Mouse (Mus musculus): ENCODE results near the gene Tmem151a.
A peak's percentile ranks its signal among the peaks of the same experiment; 100 is the strongest.

The Tmem151a gene

DNA sequence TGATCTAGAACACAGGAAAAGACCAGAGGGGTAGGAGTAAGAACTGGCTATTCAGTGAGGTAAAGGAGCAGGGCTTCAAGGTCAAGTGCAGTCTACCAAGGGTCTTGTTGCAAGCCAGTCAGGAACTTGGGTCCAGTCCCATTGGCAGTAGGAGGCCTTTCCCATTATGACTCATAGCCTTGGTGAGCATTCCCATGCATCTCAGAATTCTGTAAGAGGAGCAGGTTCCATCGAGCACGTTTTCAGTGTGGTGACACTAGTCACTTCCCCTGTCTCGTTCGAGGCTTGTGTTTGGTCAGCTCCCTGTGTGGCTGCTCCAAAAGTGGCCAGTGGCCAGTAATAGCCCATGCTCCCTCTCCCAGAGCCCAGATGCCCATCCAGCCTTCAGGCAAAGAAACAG lies 39.8 kb downstream of the Tmem151a start:
- no peak for DNase-seq (ENCODE audit: low spot score)

DNA sequence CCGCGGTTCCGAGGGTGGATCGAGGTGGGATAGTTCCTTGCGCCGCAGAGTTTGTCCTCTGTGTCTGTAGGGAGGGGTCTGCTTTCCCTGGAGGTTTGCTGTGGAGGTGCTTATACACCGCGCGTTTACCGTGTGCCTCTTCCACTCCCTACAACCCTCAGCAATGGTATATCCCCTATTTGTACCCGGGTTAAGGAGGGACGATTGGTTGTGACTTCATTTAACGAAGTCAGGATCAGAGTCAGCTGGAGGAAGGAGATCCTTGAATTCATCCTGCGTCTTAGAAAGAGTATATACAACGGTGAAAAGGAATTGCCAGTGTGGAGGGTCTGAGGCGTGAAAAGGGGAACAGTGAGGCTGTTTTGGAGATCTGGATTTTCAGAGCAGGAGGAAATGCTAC lies 43.7 kb downstream of the Tmem151a start:
- DNase-seq (ENCODE audit: low spot score): no peak

- peak; percentile 95 for DNase-seq (ENCODE audit: low spot score)
Measured at GRCm38 (mm10) chr19:5040862-5041523, 44.3 kb downstream of the Tmem151a start, which contains the start of gene Brms1. TSS of gene Brms1 (plus strand) at chr19:5041354.

- DNase-seq (ENCODE audit: low spot score): no peak
Measured at GRCm38 (mm10) chr19:5039301-5040114, 45.8 kb downstream of the Tmem151a start.

GRCm38 (mm10) chr19:5038709-5039156 lies 46.6 kb downstream of the Tmem151a start, which contains the start of the genes B4gat1 and AC124502.3:
TSS of gene B4gat1 (plus strand) at chr19:5038826.
TSS of gene AC124502.3 (plus strand) at chr19:5038891.
- peak; percentile 91 for DNase-seq (ENCODE audit: low spot score)

- DNase-seq (ENCODE audit: low spot score): peak; percentile 40
Measured at GRCm38 (mm10) chr19:5037678-5038571, 47.4 kb downstream of the Tmem151a start.

- no peak for DNase-seq (ENCODE audit: low spot score)
Measured at GRCm38 (mm10) chr19:5036577-5036976, 48.8 kb downstream of the Tmem151a start.

GRCm38 (mm10) chr19:5032686-5033085 lies 52.6 kb downstream of the Tmem151a start:
- DNase-seq (ENCODE audit: low spot score): no peak

GRCm38 (mm10) chr19:5026111-5026510 lies 59.2 kb downstream of the Tmem151a start:
- no peak for DNase-seq (ENCODE audit: low spot score)

GRCm38 (mm10) chr19:5023621-5024479 lies 61.5 kb downstream of the Tmem151a start, which contains the start of gene Slc29a2:
TSS of gene Slc29a2 (plus strand) at chr19:5023860.
- peak; percentile 87 for DNase-seq (ENCODE audit: low spot score)

GRCm38 (mm10) chr19:5021416-5021815 lies 63.9 kb downstream of the Tmem151a start:
- no peak for DNase-seq (ENCODE audit: low spot score)

Measured in adipocyte (in vitro differentiated cells).